Mouse (Mus musculus): ENCODE measurements at regions not wholly inside any gene's neighbourhood (a gene's known extent, or its start where the extent isn't known, plus 50 kb on each side); places are given as distances from the start of the nearest gene placed in this dataset.

DNA sequence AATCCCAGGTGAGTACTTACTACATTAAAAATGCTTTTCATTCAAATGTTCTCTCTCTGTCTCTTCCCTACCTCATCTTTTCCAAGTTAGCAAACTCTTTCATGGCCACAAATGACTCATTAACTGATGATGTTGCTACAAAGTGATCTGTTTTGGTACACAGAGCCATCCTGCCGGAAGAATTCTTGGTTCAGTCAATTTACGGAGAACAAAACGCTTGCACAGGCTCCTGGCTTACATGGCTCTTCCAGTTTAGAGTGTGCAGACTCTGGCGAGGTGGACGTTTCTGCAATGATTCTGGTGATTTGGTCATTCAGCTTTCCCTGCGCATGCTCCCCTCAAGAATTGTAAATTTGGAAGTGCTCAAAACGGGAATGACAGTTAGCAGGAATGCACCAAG is 131.4 kb upstream of the Sel1l start:
- no peaks in the 10 kb centered on the region for H3K4me1 ChIP-seq (ENCODE audit: control insufficient read depth, insufficient read depth, low read length)
- H3K4me3 ChIP-seq (ENCODE audit: insufficient read depth, low read depth, low read length) = no peak overlapping the region
- WGBS = 76% methylated on average over 7 of the region's 7 CpGs
- no peak overlapping the region for H3K27ac ChIP-seq (ENCODE audit: insufficient read depth, low read depth, low read length)
- no peaks in the 10 kb centered on the region for H3K36me3 ChIP-seq (ENCODE audit: control insufficient read depth, insufficient read depth, low read length)
- TF ChIP-seq POLR2A (IDR thresholded peaks at IDR 0.05; ENCODE audit: low read depth, low read length) (no peak), CTCF (conservative IDR thresholded peaks at IDR 0.05; ENCODE audit: insufficient read depth, insufficient read length, low read depth, low read length) (no peak)
- H3K27me3 ChIP-seq (replicated peaks; ENCODE audit: control insufficient read depth, insufficient read depth, low read length) = no peaks in the 10 kb centered on the region; the same call in 1 of the 2 replicates
- DNase-seq = no peak

DNA sequence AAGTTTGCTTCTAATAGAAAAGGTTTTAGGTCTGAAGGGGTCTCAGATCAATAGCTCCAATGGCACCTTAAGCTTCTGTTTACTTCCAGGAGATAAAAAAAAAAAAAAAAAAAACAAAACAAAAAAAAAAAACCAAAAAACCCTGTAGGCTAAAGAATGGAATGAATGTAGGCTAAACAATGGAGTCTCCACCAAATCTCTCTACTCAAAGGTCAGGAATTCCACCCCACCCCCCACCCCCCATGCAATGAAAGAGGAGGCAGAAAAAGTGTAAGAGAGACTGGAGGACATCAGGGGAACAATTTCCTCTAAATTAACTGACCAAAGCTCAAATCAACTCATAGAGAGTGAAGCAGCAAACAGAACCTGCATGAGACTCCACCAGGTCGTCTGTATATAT is 122.1 kb upstream of the Sel1l start:
- H3K27ac ChIP-seq (ENCODE audit: insufficient read depth, low read depth, low read length) = no peak overlapping the region
- no peak for TF ChIP-seq POLR2A (IDR thresholded peaks at IDR 0.05; ENCODE audit: low read depth, low read length)
- DNase-seq = no peak
- no peaks in the 10 kb centered on the region for H3K36me3 ChIP-seq (ENCODE audit: control insufficient read depth, insufficient read depth, low read length)
- WGBS = 70% methylated on average over 1 of the region's 1 CpGs
- H3K4me3 ChIP-seq (ENCODE audit: insufficient read depth, low read depth, low read length) = no peak overlapping the region
- H3K4me1 ChIP-seq (ENCODE audit: control insufficient read depth, insufficient read depth, low read length) = no peaks in the 10 kb centered on the region
- H3K27me3 ChIP-seq (replicated peaks; ENCODE audit: control insufficient read depth, insufficient read depth, low read length) = no peaks in the 10 kb centered on the region

DNA sequence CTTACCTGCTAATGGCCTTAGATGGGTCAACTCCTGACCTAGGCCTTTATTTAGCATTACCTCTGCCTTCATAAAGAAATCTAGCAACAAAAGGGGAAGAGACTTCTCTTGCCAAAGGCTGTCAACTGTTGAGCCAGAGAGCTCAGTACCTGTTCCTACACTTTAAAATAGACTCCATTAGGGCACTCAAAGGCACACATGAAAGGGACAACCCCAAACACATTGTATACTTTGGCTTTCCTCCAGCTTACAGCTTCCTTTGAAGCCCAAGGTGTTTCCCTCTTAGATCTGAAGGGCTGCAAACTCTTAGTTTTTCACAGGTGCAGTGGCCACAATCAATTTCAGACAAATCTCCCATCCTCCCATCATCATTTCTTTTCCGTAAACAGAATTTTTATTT is 117.0 kb upstream of the Sel1l start:
- no peak for DNase-seq
- Histone ChIP-seq H3K27me3 (replicated peaks; ENCODE audit: control insufficient read depth, insufficient read depth, low read length) (no peaks in the 10 kb centered on the region), H3K27ac (ENCODE audit: insufficient read depth, low read depth, low read length) (no peak overlapping the region), H3K4me1 (ENCODE audit: control insufficient read depth, insufficient read depth, low read length) (no peaks in the 10 kb centered on the region), H3K4me3 (ENCODE audit: insufficient read depth, low read depth, low read length) (no peak overlapping the region), H3K36me3 (ENCODE audit: control insufficient read depth, insufficient read depth, low read length) (no peaks in the 10 kb centered on the region)
- TF ChIP-seq CTCF (conservative IDR thresholded peaks at IDR 0.05; ENCODE audit: insufficient read depth, insufficient read length, low read depth, low read length) (no peak), POLR2A (IDR thresholded peaks at IDR 0.05; ENCODE audit: low read depth, low read length) (no peak)
- WGBS = 83% methylated on average over 1 of the region's 1 CpGs

DNA sequence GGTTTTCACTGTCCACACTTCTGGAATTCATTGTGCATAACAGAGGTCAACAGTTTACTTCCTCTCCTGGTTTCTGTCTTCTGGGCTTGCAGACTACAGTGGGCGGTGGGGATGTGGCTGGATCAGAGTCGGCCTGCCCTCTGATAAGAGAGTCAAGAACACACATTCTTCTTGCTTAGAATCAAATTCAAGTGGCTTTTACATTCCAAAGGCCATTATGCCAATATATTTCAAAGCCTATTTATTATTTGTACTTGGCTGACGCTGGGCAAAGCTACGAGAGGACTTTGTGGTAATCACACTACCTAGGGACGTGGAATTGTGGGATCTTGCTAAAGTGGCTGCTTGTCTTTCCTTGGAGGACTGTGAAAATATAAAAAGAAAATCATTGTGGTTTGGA is 114.3 kb upstream of the Sel1l start:
- WGBS = 60% methylated on average over 5 of the region's 5 CpGs
- no peak for DNase-seq
- H3K4me1 ChIP-seq (ENCODE audit: control insufficient read depth, insufficient read depth, low read length) = no peaks in the 10 kb centered on the region
- H3K27ac ChIP-seq (ENCODE audit: insufficient read depth, low read depth, low read length) = no peak overlapping the region
- H3K27me3 ChIP-seq (replicated peaks; ENCODE audit: control insufficient read depth, insufficient read depth, low read length) = no peaks in the 10 kb centered on the region
- no peak overlapping the region for H3K4me3 ChIP-seq (ENCODE audit: insufficient read depth, low read depth, low read length)
- TF ChIP-seq CTCF (conservative IDR thresholded peaks at IDR 0.05; ENCODE audit: insufficient read depth, insufficient read length, low read depth, low read length) (no peak), POLR2A (IDR thresholded peaks at IDR 0.05; ENCODE audit: low read depth, low read length) (no peak)
- H3K36me3 ChIP-seq (ENCODE audit: control insufficient read depth, insufficient read depth, low read length) = no peaks in the 10 kb centered on the region

DNA sequence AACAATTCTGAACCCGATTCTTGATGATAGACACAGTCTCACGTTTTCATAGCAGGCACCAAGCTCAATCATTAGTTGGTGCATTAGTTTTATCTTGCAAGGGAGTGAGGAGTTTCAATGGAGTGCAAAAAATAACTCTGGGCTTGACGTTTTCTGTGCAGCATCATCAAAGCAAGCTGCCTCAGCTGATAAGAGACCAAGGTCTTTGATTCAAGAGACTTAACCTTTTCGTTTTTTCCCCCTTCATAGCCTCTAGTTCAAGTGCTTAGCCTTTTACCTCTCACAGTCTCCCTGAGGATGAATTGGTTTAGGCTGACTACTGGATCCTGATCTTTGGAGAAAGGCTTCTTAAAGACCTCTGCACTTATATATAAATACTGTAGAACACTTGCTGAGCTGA is 109.1 kb upstream of the Sel1l start:
- 68% methylated on average over 4 of the region's 4 CpGs for WGBS
- DNase-seq = no peak
- no peak for TF ChIP-seq CTCF (conservative IDR thresholded peaks at IDR 0.05; ENCODE audit: insufficient read depth, insufficient read length, low read depth, low read length)
- no peak for TF ChIP-seq POLR2A (IDR thresholded peaks at IDR 0.05; ENCODE audit: low read depth, low read length)

DNA sequence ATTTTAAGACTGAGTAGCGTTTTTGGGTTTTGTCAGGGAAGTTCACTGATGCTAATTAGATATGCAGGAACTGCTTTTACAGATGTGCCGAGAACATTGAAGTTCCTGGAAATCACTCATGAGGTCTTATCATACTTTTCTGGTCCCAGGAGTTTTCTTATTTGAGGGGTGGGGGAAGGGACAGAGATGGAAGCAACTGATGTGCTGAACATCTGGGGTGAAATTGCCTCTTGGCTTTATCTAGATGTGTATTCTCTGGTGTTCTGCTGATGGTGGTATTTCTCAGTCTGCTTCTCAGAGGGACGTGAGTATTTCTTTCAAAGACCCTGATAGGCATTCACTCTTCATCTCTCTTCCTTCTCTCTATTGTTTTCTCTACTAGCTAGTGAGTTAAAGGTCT is 107.5 kb upstream of the Sel1l start:
- 79% methylated on average over 3 of the region's 3 CpGs for WGBS
- no peak overlapping the region for H3K27ac ChIP-seq (ENCODE audit: insufficient read depth, low read depth, low read length)

More for the DNA sequence above, 109.1 kb upstream of the Sel1l start:
- no peaks in the 10 kb centered on the region for H3K27me3 ChIP-seq (replicated peaks; ENCODE audit: control insufficient read depth, insufficient read depth, low read length)
- H3K27ac ChIP-seq (ENCODE audit: insufficient read depth, low read depth, low read length) = no peak overlapping the region
- H3K36me3 ChIP-seq (ENCODE audit: control insufficient read depth, insufficient read depth, low read length) = no peaks in the 10 kb centered on the region
- no peak overlapping the region for H3K4me3 ChIP-seq (ENCODE audit: insufficient read depth, low read depth, low read length)
- no peaks in the 10 kb centered on the region for H3K4me1 ChIP-seq (ENCODE audit: control insufficient read depth, insufficient read depth, low read length)

DNA sequence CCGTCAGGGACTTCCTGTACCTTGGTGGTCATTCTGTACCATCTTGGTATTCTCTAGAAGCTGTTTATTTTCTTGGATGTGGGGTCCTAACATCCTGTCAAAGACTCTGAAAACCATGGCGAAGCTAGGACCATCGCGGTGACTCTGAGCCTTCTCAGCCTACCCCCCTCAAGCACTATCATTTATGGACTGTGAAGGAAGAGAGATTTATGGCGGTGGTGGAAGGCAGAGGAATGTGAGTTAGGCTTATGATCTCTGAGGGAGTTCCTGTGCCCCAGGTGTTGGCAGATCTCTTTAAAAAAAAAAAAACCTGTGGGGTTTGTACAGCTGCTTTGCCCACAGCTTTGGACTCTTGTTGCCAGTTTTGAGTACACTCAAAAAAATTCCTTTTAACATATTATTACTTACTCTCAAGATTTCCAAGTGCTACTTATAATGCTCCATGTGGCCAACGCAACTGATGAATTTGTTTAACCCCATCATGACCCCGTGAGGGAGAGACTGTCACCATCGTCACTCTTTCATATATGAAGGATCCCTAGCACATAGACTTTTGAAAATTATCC is 99.7 kb upstream of the Sel1l start:
- no peaks in the 10 kb centered on the region for H3K36me3 ChIP-seq (ENCODE audit: control insufficient read depth, insufficient read depth, low read length)
- no peak for TF ChIP-seq CTCF (conservative IDR thresholded peaks at IDR 0.05; ENCODE audit: insufficient read depth, insufficient read length, low read depth, low read length)
- no peak for TF ChIP-seq POLR2A (IDR thresholded peaks at IDR 0.05; ENCODE audit: low read depth, low read length)
- no peak overlapping the region for H3K27ac ChIP-seq (ENCODE audit: insufficient read depth, low read depth, low read length)
- no peak for DNase-seq
- H3K27me3 ChIP-seq (replicated peaks; ENCODE audit: control insufficient read depth, insufficient read depth, low read length) = no peaks in the 10 kb centered on the region; the same call in 1 of the 2 replicates
- 41% methylated on average over 8 of the region's 8 CpGs for WGBS
- no peaks in the 10 kb centered on the region for H3K4me1 ChIP-seq (ENCODE audit: control insufficient read depth, insufficient read depth, low read length)
- no peak overlapping the region for H3K4me3 ChIP-seq (ENCODE audit: insufficient read depth, low read depth, low read length)

More for the DNA sequence above, 107.5 kb upstream of the Sel1l start:
- Histone ChIP-seq H3K4me3 (ENCODE audit: insufficient read depth, low read depth, low read length) (no peak overlapping the region), H3K27me3 (replicated peaks; ENCODE audit: control insufficient read depth, insufficient read depth, low read length) (no peaks in the 10 kb centered on the region), H3K36me3 (ENCODE audit: control insufficient read depth, insufficient read depth, low read length) (no peaks in the 10 kb centered on the region), H3K4me1 (ENCODE audit: control insufficient read depth, insufficient read depth, low read length) (no peaks in the 10 kb centered on the region)
- TF ChIP-seq CTCF (conservative IDR thresholded peaks at IDR 0.05; ENCODE audit: insufficient read depth, insufficient read length, low read depth, low read length) (no peak), POLR2A (IDR thresholded peaks at IDR 0.05; ENCODE audit: low read depth, low read length) (no peak)
- DNase-seq = no peak
